Mouse (Mus musculus) thymus, postnatal 4 days (tissue): ENCODE data around the gene Bag3.
"Not testable (repeated sequence)": the region's sequence is repeated elsewhere in the genome, so short reads cannot be mapped to it uniquely, and the experiment has no call there.

Experiments used
- DNase-seq: peaks from one replicate; pipeline ENCODE4 v3.0.0; 2021

Gene Bag3

GRCm38 (mm10) chr7:128538196-128538595, 14.8 kb downstream of the Bag3 start:
- no peak for DNase-seq

- no peak for DNase-seq
Observed at GRCm38 (mm10) chr7:128538769-128539168, 15.4 kb downstream of the Bag3 start.

- DNase-seq, result no peak
Observed at GRCm38 (mm10) chr7:128540111-128540510, 16.7 kb downstream of the Bag3 start.

GRCm38 (mm10) chr7:128540734-128541133, 17.3 kb downstream of the Bag3 start:
- DNase-seq, result no peak

- DNase-seq, result no peak
Observed at GRCm38 (mm10) chr7:128541186-128541585, 17.8 kb downstream of the Bag3 start.

GRCm38 (mm10) chr7:128541771-128542170, 18.4 kb downstream of the Bag3 start:
- no peak for DNase-seq

- no peak for DNase-seq
Observed at GRCm38 (mm10) chr7:128542488-128542887, 19.1 kb downstream of the Bag3 start.

- DNase-seq, result no peak
Observed at GRCm38 (mm10) chr7:128543148-128543855, 19.9 kb downstream of the Bag3 start.

GRCm38 (mm10) chr7:128543961-128544360, 20.5 kb downstream of the Bag3 start:
- DNase-seq, result no peak

GRCm38 (mm10) chr7:128544566-128545262, 21.3 kb downstream of the Bag3 start:
- no peak for DNase-seq

GRCm38 (mm10) chr7:128546031-128546430, 22.6 kb downstream of the Bag3 start:
- no peak for DNase-seq

GRCm38 (mm10) chr7:128549137-128549536, 25.7 kb downstream of the Bag3 start:
- no peak for DNase-seq

GRCm38 (mm10) chr7:128550328-128551086, 27.1 kb downstream of the Bag3 start:
- DNase-seq, result no peak

GRCm38 (mm10) chr7:128551087-128551457, 27.7 kb downstream of the Bag3 start:
- DNase-seq, result no peak

GRCm38 (mm10) chr7:128553105-128553705, 29.8 kb downstream of the Bag3 start:
- no peak for DNase-seq

- DNase-seq, result no peak
Observed at GRCm38 (mm10) chr7:128554502-128554901, 31.1 kb downstream of the Bag3 start.

- no peak for DNase-seq
Observed at GRCm38 (mm10) chr7:128555141-128555750, 31.8 kb downstream of the Bag3 start.

GRCm38 (mm10) chr7:128556923-128557430, 33.6 kb downstream of the Bag3 start:
- no peak for DNase-seq

- DNase-seq, result peak; percentile 70
Observed at GRCm38 (mm10) chr7:128563373-128563772, 40.0 kb downstream of the Bag3 start.

- DNase-seq, result no peak
Observed at GRCm38 (mm10) chr7:128566311-128566710, 42.9 kb downstream of the Bag3 start.

GRCm38 (mm10) chr7:128567561-128568244, 44.3 kb downstream of the Bag3 start:
- DNase-seq, result no peak

- DNase-seq, result not testable (repeated sequence)
Observed at GRCm38 (mm10) chr7:128569429-128569828, 46.0 kb downstream of the Bag3 start.
